Mouse (Mus musculus) right cerebral cortex, postnatal 10 days (tissue): ENCODE data around the gene Pdss2.

Experiments
- DNase-seq, 2 experiments: peaks; one replicate each; pipeline ENCODE4 v3.0.0; 2021; ENCODE audit warnings: low spot score in 2 of 2

Pdss2 gene

GRCm38 (mm10) chr10:43434326-43434725 is 213.0 kb downstream of the Pdss2 start:
- no peak for DNase-seq

DNA sequence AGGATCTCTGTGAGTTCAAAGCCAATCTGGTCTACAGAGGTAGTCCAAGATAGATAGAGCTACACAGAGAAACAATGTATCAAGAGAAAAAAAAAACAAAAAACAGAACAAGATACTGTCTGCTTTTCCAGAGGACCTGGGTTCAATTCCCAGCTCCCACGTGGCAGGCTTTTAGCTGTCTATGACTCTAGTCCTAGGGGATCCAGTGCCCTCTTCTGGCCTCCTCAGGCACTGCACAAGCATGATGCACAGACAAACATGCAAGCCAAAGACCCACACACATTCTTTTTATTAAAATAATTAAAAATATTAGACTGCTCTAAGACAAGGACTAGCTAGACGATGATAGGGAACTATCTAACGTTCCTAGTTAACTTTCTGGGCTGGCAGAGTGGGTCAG is 214.5 kb downstream of the Pdss2 start:
- DNase-seq = no peak

GRCm38 (mm10) chr10:43439492-43439941 is 218.2 kb downstream of the Pdss2 start:
- DNase-seq = no peak

DNA sequence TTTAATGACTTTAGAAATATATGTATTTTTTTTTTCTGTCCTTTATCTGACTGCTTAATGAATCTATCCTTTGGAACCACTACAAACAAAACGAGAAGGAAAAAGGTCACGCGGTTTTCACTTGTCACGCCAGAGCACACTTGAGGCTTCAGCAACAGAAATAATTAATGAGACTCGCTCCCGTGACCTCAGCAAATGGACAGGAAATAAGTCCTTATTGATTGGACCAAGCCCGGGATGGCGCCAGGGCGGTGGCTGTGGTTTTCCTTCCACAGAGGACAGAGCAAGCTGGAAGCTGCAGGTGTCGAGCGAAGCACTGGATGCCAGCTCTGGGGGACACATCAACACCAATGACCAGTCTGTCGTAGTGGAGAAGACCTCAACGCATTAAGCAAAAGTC is 218.8 kb downstream of the Pdss2 start:
- no peak for DNase-seq

DNA sequence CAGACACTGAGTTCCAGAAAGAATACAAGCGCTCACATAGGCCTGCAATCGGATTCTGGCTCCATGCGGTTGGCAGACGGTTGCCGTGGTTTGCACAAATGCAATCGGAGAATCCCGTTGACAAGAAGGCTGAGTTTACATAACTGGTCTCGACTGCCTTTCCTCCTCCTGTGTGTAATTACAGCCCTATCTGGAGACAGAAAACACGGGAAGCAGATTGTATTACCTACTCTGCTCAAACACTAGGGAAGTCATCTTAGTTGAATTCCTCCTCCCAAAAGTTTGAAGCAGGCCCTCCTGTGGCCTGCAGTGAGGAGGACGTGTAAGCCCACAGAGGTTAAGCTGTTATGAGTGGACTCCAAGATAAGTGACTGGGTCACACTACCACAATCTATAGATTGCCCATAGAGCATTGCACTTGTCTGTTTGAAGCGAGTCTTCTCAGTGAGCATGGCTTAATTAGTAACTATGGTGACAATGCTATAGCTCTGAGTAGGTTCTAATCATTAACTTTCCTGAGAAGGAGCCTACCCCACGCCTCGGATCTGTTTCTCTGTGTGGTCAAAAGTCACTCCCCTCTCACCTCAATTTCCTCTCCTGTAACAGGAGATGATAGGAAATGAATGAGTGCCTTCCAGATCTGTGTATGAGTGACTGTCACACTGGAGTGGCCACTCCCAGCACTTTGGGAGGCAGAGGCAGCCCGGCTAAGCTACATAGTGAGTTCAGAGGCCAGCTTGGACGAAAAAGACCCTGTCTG is 219.9 kb downstream of the Pdss2 start:
- DNase-seq = no peak

DNA sequence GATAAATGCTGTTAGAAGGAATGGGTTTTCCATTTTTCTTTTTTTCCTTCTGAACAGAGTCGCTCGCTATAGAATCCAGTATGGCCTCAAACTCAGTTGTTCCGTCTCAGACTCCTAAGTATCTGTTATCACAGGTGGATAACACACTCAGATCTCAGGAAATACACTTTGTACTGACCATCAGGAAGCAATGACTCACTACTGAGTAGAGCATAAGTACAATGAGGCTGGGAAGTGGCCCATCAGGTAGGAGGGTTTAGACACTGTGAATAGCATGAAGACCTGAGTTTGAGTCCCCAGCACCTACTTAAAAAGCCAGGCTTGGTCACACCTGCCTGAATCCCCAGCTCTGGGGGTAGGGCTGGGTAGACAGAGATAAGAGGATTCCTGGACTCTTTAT is 227.4 kb downstream of the Pdss2 start:
- no peak for DNase-seq

DNA sequence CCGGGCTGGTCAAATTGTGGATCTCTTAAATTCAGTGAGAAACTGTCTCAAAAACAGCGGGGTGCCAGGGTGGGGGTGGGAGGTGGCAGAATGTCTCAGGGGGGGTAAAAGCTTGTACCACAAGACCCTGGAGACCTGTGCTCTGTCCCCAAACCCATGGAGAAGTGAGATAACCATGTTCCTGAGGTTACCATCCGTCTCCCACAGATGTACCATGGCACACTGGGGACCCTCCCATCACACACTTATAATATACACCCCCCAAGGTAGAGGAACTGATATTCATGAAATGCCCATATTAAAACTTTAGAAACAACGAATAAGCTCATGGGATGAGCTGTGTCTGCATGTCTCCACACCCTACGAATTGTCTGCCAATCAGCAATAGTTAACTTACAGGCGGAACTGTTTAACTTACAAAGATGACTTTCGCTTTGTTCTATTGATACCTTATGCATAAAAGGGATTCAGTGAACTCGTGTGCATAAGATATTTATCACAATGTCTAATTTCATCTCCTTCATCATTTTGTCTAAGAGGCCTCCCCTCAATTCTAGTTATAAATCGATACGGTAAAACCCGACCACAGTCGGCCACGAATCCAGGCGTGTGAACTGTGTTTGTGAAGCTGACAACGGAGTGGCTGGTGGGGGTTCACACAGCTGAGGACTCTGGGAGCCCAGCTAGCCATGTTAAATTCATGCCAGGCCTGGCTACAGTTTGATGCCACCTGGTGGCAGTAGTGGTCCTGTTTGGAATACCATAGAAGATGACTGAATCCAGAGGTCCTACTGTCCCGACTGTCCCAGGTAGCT is 230.8 kb downstream of the Pdss2 start:
- DNase-seq = peak; percentile 85 to 89

GRCm38 (mm10) chr10:43452663-43452996 is 231.3 kb downstream of the Pdss2 start:
- no peak for DNase-seq

- DNase-seq = no peak
Observed at GRCm38 (mm10) chr10:43454219-43454618, 232.9 kb downstream of the Pdss2 start.

- no peak for DNase-seq
Observed at GRCm38 (mm10) chr10:43454671-43455070, 233.4 kb downstream of the Pdss2 start.

GRCm38 (mm10) chr10:43462821-43463220 is 241.5 kb downstream of the Pdss2 start:
- no peak for DNase-seq

DNA sequence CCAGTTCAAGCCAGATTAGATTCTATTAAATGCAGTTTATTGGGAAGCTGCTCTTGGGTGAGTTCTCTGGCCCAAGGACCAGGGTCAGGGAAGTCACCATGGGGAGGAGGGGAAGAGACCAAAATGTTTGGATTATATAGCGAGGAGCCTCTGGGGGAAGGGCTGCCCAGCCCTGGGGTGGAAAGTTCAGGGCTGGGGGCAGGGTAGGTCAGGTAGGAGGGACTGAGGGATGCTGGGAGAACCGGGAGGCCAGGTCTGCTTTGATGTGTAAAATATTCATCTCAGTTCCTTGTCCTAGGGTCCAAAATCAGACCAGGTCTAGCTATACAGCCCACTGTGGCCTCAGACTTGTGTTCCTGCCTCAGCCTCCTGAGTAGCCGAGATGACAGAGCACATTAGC is 241.9 kb downstream of the Pdss2 start:
- no peak for DNase-seq

- DNase-seq = no peak
Observed at GRCm38 (mm10) chr10:43466223-43466622, 244.9 kb downstream of the Pdss2 start.

- no peak for DNase-seq
Observed at GRCm38 (mm10) chr10:43467659-43468058, 246.4 kb downstream of the Pdss2 start.

- DNase-seq = no peak
Observed at GRCm38 (mm10) chr10:43468293-43468692, 247.0 kb downstream of the Pdss2 start.

DNA sequence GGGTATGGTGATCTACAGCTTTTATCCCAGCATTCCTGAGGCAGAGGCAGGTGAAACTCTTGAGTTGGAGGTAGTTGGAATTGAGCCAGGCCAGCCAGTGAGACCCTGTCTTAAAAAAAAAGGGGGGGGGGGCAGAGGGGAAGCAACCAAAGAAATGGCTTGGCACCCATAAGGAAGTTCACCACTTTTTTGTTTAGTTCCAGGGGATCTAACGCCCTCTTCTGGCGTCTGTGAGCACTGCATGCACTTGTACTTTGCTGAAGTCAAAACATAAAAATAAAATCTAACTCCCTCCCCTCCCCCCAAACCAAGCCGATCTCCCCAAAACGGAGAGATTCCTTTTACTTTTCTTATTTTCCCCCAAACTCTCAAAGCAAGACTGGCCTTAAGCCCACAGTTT is 254.1 kb downstream of the Pdss2 start:
- no peak for DNase-seq

GRCm38 (mm10) chr10:43477459-43477858 is 256.2 kb downstream of the Pdss2 start:
- no peak for DNase-seq

DNA sequence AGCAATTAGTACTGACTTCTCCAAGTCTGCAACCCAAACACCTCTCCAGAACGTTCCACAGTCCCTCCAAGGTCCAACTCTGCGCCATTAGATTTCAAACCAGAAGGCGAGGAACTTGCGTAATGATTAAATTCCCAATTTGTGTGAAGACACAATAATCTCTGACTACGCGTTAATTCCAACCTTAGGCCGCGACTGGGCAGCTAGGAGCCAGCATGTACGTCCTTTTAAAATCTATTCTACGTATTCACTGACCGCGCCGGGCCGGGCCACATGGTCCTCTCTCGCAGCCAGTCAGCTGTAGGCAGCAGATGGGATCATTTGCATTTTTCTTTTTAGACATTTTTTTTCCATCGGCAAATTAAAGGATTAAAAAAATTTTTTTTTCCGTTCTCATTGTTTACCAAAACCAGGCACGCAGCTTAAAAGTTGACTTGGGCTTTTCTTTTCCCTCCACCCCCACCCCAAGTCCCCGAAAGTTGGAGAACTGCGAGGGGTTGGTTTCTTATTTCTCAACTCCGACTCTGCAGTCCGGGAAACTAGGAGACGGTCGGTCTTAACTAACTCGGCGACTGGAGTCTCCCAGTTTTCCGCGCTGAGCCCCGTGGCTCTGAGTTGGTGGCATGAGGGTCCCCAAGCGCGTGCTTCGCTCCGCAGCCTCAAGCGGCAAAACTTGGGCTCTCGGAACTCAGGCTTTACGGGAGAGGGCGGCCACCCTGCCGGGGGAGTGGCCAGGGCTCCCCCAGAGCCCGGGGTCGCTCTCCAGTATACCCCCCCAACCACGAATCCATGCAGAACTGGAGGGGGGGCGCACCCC is 256.8 kb downstream of the Pdss2 start:
- DNase-seq = peak; percentile 71 to 78

DNA sequence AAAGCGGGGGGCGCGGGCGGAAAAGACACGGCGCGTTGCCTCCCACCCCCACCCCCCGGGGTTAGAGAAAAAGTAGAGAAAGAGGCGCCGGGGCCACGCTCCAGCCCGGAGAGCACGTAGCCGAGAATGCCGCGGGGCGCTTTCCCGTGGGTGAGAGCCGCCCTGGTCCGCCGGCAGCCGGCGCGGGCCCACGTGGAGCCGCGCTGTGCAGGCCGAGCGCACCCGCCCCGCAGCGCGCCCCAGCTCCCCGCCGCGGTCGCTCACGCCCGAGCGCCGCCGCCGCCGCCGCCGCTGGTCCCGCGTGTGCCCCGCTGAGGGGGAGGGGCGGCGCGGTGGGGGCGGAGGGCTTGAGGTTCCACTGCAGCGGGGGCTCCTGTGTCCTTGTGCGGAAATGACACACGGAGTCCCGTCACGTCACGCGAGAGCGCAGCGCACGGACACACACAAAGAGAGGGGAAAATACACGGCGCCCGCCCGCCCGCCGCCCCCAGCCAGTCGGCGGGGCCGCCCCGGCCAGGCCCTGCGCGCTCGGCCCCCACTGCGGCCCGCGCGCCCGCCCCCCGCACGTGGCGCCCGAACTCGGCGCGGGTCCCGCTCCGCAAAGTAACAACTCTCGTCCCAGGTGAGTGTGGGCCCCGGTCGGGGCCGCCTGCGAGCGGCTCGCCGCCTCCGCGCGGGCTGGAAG is 257.6 kb downstream of the Pdss2 start, which contains the start of gene Bend3:
Gene Bend3, plus strand, starts transcription at position 81 of the 685 bp plus-strand sequence.
- DNase-seq = peak; percentile 82 to 87

DNA sequence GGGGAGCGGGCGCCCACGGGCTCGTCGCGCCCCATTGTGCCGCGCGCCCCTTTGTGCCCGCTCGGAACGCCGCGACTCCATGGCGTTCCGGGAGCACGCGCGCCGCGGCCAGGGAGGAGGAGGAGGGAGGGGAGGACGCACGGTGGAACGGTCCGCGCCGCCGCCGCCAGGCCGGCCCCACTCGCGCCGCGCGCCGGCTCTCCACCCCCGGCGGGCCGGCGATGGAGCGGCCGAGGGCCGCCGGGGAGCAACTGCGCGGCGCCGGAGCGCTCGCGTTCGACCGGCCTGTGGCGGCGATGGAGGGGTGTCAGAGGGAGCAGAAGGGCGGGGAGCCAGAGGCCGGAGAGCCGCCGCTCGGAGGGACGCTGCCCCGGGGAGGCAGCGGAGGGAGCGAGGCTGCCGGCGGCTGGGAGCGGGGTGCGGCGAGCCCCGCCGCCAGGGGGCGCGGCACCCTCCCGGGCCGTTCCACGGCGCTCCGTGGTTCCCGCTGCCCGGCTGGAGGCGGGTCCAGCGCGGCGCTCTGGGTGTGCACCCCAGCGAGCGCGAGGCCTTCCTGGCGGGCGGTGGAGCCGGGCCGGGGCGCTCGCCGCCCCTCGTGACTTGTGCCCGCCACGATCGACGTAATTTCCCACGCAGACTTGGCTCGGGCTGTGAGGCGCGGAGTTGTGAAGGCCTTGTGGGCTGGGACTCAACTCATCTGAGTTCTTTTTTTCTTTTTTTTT is 258.3 kb downstream of the Pdss2 start:
- peak; percentile 79 to 82 for DNase-seq
